Mouse (Mus musculus) thymus, postnatal 36 days (tissue): ENCODE measurements around the gene Scfd2.

ENCODE experiments used
- DNase-seq, 2 experiments: peaks; one replicate each; pipeline ENCODE4 v3.0.0; 2022; ENCODE audit warnings: mixed read lengths in 2 of 2

Scfd2 gene

GRCm38 (mm10) chr5:74197541-74198330 lies 333.8 kb downstream of the Scfd2 start:
- DNase-seq, result no peak

- DNase-seq, result peak; percentile 48 to 62
Observed at GRCm38 (mm10) chr5:74196307-74196618, 335.3 kb downstream of the Scfd2 start.

GRCm38 (mm10) chr5:74195614-74196306 lies 335.8 kb downstream of the Scfd2 start:
- peak in 1 of 2 experiments; percentile 27 for DNase-seq

- peak; percentile 97 for DNase-seq
Observed at GRCm38 (mm10) chr5:74194841-74195613, 336.5 kb downstream of the Scfd2 start, which contains the start of gene Rasl11b. Gene Rasl11b, plus strand, starts transcription at chr5:74195286.

- no peak for DNase-seq
Observed at GRCm38 (mm10) chr5:74194027-74194840, 337.3 kb downstream of the Scfd2 start.

- no peak for DNase-seq
Observed at GRCm38 (mm10) chr5:74193626-74194025, 337.9 kb downstream of the Scfd2 start.

- DNase-seq, result no peak
Observed at GRCm38 (mm10) chr5:74193008-74193407, 338.6 kb downstream of the Scfd2 start.

- DNase-seq, result no peak
Observed at GRCm38 (mm10) chr5:74190911-74191310, 340.6 kb downstream of the Scfd2 start.

- DNase-seq, result no peak
Observed at GRCm38 (mm10) chr5:74190161-74190491, 341.4 kb downstream of the Scfd2 start.

GRCm38 (mm10) chr5:74189484-74190160 lies 341.9 kb downstream of the Scfd2 start:
- DNase-seq, result no peak

- DNase-seq, result no peak
Observed at GRCm38 (mm10) chr5:74188886-74189285, 342.7 kb downstream of the Scfd2 start.

- DNase-seq, result no peak
Observed at GRCm38 (mm10) chr5:74188076-74188475, 343.5 kb downstream of the Scfd2 start.

GRCm38 (mm10) chr5:74184607-74185006 lies 347.0 kb downstream of the Scfd2 start:
- no peak for DNase-seq

GRCm38 (mm10) chr5:74183118-74183517 lies 348.4 kb downstream of the Scfd2 start:
- DNase-seq, result no peak

- no peak for DNase-seq
Observed at GRCm38 (mm10) chr5:74180216-74180615, 351.3 kb downstream of the Scfd2 start.

- DNase-seq, result no peak
Observed at GRCm38 (mm10) chr5:74175526-74176270, 355.9 kb downstream of the Scfd2 start.

GRCm38 (mm10) chr5:74173162-74173844 lies 358.3 kb downstream of the Scfd2 start:
- no peak for DNase-seq

- DNase-seq, result no peak
Observed at GRCm38 (mm10) chr5:74172208-74172607, 359.4 kb downstream of the Scfd2 start.

- DNase-seq, result no peak
Observed at GRCm38 (mm10) chr5:74171768-74172167, 359.8 kb downstream of the Scfd2 start.

GRCm38 (mm10) chr5:74168085-74168484 lies 363.5 kb downstream of the Scfd2 start:
- DNase-seq, result no peak

- no peak for DNase-seq
Observed at GRCm38 (mm10) chr5:74166642-74167041, 364.9 kb downstream of the Scfd2 start.
